Mouse (Mus musculus): ENCODE data around the gene Rac3. TPM values are rescaled to one million over a fixed set of nuclear protein-coding genes. Genes with fewer than 3 reads are reported as not detected.

Gene Rac3
- polyA plus RNA-seq, 1 experiment from 2014 or later = 560 TPM

DNA sequence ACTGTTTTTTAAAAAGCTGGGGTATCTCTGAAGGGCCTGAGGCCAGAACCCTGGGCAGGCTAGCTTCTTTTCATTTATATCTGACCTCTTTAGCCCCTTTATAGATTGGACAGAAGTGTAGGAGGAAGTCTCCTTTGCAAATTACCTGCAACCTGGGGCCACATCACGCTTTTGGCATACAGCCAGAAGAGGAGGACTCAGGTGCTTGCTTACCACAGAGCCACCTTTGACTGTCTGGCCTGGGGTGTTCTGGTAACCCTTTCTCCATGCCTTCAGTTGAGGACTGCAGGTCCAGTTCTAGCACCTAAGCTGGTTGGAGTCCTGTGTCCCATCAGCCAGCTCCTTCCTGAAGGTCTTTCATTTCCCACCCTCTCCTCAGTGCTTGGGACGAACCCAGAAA is 11.7 kb upstream of the Rac3 start:
- Histone ChIP-seq H3K9ac (no peak overlapping the region), H3K36me3 (replicated peaks) (no peaks in the 10 kb centered on the region), H3K27me3 (replicated peaks) (no peaks in the 10 kb centered on the region), H3K4me1 (peaks cover 43% of the 10 kb centered on the region), H3K4me3 (no peak overlapping the region), H3K4me2 (no peak overlapping the region), H3K9me3 (no peaks in the 10 kb centered on the region), H3K27ac (no peak overlapping the region)
- 79% methylated on average over 2 of the region's 2 CpGs for WGBS
- ATAC-seq (replicated peaks) = no peak

DNA sequence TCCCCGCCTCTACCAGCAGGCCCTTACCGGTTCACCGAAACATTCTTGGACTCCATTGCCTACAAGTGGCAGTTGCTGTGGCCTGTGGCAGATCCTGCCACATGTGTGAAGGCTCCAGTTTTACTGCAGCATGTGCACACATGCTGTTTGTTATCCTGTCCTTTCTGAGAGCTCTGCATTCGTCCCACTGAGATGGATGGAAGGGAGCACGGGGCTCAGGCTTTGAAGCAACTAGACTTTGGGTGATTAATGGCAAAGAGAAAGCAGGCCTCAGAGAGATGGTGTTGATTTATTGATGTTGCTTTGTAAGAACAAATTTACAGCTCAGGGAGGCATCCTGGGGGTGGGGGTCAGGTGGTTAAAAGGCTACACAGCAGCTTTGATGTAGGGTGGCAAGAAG is 10.6 kb upstream of the Rac3 start:
- Histone ChIP-seq H3K9me3 (no peaks in the 10 kb centered on the region), H3K36me3 (replicated peaks) (no peaks in the 10 kb centered on the region), H3K4me2 (no peak overlapping the region), H3K27ac (no peak overlapping the region), H3K4me1 (peaks cover 37% of the 10 kb centered on the region), H3K9ac (no peak overlapping the region), H3K4me3 (no peak overlapping the region), H3K27me3 (replicated peaks) (no peaks in the 10 kb centered on the region)
- WGBS = 79% methylated on average over 5 of the region's 5 CpGs
- no peak for ATAC-seq (replicated peaks)

DNA sequence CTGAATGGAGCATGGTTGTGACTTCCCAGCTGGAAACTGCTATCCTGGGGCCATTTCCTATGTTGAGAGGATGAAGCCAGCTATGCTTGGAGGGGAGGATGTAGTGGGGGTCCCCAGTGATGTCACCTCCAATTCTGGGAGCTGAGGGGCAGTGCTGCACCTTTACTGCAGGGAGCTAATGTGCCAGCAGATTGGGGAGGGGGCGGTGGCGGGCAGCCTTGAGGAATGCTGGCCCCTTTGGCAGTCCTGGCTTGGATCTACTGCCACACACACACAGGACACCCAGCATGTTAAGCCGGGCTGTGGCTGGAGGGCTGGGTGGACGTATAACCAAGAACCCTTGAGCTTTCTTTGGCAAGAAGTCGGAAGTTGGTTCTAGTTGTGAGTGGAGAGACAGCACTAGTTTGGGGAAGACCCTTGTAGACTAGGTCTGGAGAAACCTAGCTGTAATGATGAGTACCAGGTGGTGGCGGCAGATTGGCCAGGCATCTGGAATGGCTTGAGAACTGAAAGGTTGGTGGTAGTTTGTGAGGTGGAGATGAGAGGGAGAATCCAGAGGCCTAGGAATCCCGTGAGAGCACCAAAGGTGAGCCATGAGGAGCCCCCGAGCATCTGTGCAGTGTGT is 9.2 kb upstream of the Rac3 start:
- Histone ChIP-seq H3K27ac (no peak overlapping the region), H3K9me3 (no peaks in the 10 kb centered on the region), H3K36me3 (replicated peaks) (no peaks in the 10 kb centered on the region), H3K27me3 (replicated peaks) (no peaks in the 10 kb centered on the region), H3K4me1 (peaks cover 24% of the 10 kb centered on the region), H3K4me3 (no peak overlapping the region), H3K4me2 (peak overlapping the region; percentile 99), H3K9ac (no peak overlapping the region)
- no peak for ATAC-seq (replicated peaks)
- 66% methylated on average over 8 of the region's 8 CpGs for WGBS

DNA sequence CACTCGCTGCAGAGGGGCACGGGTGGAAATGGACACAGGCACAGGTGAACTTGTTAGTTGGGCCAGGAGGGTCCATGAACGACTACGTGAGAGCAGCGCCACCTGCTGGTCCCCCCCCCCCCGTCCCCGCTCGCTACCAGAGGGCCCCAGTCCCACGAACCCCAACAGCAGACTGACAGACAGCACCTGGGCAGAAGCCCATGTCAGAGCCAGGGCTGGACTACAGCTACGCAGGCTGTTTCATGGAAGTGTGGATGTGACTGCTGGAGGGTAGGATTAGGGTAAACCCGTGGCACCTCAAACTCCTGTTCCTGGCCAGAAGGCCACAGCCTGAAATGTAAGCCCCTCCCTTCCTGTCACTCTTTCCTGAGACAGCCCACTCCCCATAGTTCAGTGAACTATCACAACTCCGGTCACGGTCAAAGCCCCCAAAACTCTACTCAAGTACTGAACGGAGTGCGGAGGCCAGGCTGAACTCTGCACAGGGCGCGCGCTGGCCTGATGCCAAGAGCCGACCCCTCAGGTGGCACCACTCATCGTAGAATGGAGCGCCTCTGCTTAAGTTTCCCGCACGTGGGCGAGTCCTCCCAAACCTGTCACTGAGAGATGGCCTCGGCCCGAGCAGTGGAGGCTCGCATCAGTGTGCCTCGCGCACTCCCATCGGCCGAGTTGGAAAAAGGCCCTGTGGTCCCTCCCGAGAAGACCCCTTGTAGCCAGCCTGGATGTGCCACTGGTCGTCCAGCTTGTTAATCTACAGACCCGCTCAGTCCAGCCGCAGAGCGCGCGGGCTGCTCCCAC is 8.3 kb upstream of the Rac3 start:
- under 1% methylated on average over 38 of the region's 38 CpGs for WGBS
- no peaks in the 10 kb centered on the region for H3K27me3 ChIP-seq (replicated peaks)
- H3K9ac ChIP-seq = peak overlapping the region; percentile 56
- ATAC-seq (replicated peaks) = peak; percentile 62
- peak overlapping the region; percentile 61 for H3K4me3 ChIP-seq
- no peaks in the 10 kb centered on the region for H3K9me3 ChIP-seq
- peaks cover 24% of the 10 kb centered on the region for H3K4me1 ChIP-seq
- H3K27ac ChIP-seq = peak overlapping the region; percentile 80
- peak overlapping the region; percentile 99 for H3K4me2 ChIP-seq
- H3K36me3 ChIP-seq (replicated peaks) = 0 out of 2 replicates have a peak, but pooled peaks cover 5% of the 10 kb centered on the region

DNA sequence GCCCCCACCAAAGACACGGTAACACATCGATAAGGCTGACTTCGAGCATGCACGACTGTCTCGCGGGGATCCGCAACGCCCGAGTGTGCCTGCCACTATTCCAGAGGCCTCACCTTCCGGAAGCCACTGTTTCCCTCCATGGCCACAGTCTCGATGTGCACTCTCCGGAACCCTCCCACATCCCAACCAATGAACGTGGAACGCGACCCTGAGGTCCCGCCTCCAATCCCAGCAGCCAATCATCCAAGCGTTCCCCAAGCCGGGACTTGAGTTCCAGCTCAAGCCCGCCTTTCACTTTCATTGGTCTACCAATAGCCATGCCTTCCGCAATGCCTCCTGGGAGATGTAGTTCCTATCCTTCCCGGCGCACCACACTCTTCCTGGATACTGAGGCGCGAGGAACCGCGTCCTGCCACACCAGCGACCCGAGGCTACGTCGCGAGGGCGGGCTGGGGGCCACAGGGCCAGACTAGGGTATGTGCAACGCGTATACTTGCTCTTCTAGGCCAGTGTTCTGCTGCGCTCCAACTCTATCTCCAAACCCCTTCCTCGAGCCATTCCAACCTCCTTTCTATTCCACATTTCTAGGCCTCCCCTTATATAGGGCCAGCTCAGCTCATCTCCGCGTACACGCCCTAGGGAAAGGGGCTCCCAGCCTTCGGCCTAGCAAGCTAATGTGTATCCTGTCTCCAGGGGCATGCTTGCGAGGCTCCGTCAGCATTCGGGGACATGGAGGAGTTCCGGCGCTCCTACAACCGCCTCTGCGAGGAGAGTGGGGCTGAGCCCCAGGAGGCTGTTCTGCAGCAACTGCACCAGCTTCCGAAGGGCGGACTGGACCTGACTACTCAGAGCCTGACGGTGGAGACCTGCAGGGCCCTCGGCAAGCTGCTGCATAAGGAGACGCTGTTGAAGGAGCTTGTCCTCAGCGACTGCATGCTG is 7.4 kb upstream of the Rac3 start, which contains the start of the genes Cenpx and Lrrc45:
Gene Cenpx, minus strand, starts transcription at position 159 of the 939 bp plus-strand sequence.
Gene Lrrc45, plus strand, starts transcription at position 346 of the 939 bp plus-strand sequence.
- Histone ChIP-seq H3K36me3 (replicated peaks) (peaks cover 5% of the 10 kb centered on the region; the same call in 1 of the 2 replicates), H3K27ac (peak within 1 kb of the TSS; percentile 80), H3K4me2 (peak within 1 kb of the TSS; percentile 99), H3K4me3 (peak within 1 kb of the TSS; percentile 61), H3K9ac (peak within 1 kb of the TSS; percentile 73), H3K4me1 (peaks cover 24% of the 10 kb centered on the region), H3K27me3 (replicated peaks) (no peaks in the 10 kb centered on the region), H3K9me3 (no peaks in the 10 kb centered on the region)
- WGBS = 2% methylated on average over 53 of the region's 53 CpGs
- peak; percentile 97 for ATAC-seq (replicated peaks)

DNA sequence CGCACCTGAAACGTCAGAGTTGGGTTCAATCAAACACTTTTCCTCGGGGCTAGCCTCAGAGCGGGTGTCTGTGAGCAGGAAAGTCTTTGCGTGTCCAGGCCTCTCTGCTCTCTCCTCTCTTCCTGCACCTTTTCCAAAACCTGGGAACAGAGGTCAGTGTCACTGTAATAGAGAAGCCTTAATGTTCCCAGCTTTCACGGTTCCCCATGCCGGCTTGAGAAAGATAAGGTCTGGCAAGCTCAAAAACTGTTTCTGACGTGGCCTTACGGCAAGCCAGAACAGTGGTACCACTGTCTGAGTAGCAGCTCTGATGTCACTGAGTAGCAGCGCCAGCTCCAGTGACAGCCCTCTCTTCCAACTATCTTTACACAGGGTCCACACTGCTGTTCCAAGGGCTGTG is 6.7 kb upstream of the Rac3 start:
- Histone ChIP-seq H3K27me3 (replicated peaks) (no peaks in the 10 kb centered on the region), H3K36me3 (replicated peaks) (peaks cover 5% of the 10 kb centered on the region; the same call in 1 of the 2 replicates), H3K4me3 (peak overlapping the region; percentile 61), H3K9ac (peak overlapping the region; percentile 73), H3K9me3 (no peaks in the 10 kb centered on the region), H3K4me2 (peak overlapping the region; percentile 99), H3K4me1 (peaks cover 24% of the 10 kb centered on the region), H3K27ac (no peak overlapping the region)
- no peak for ATAC-seq (replicated peaks)
- 61% methylated on average over 10 of the region's 10 CpGs for WGBS

DNA sequence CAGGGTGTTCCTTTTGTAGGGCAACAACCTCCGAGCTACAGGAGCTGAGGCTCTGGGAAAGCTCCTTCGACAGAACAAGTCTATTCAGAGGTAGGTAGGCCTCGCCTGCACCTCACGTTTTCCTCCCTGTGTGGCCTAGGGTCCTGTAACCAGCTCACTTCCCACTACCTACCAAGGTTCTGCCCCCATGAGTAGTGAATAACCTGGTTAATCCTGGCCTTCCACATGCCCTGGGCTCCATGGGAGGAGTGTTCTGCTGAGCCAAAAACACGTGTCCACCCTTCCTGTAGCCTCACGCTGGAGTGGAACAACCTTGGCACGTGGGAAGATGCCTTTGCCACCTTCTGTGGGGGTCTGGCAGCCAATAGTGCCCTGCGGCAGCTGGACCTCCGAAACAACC is 6.1 kb upstream of the Rac3 start:
- Histone ChIP-seq H3K27me3 (replicated peaks) (no peaks in the 10 kb centered on the region), H3K4me2 (peak overlapping the region; percentile 99; the same call in 1 of the 2 replicates), H3K4me1 (peaks cover 29% of the 10 kb centered on the region), H3K9ac (no peak overlapping the region), H3K4me3 (0 out of 2 replicates have a peak overlapping the region, but pooled peaks have one; percentile 61), H3K27ac (no peak overlapping the region), H3K36me3 (replicated peaks) (peaks cover 5% of the 10 kb centered on the region; the same call in 1 of the 2 replicates), H3K9me3 (no peaks in the 10 kb centered on the region)
- 92% methylated on average over 9 of the region's 9 CpGs for WGBS
- ATAC-seq (replicated peaks) = no peak

DNA sequence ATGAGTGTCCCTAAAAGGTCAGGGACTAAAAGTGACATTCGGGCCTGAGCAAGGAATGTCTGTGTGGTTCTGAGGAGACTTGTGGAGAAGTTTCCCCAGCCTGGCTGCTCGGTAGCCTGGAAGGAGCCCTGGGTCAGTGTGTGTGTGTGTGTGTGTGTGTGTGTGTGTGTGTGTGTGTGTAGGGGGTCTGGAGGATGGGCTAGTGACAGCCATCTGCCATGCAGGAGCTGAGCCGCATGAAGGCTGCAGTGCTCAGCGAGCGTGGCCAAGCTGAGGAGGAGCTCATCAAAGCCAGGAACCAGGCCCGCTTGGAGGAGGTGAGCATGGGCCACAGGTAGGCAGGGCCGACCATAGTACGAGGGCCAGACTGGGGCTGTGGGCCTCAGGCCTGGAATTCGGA is 2.0 kb upstream of the Rac3 start:
- Histone ChIP-seq H3K36me3 (replicated peaks) (peaks cover 5% of the 10 kb centered on the region; the same call in 1 of the 2 replicates), H3K4me2 (no peak overlapping the region), H3K9ac (no peak overlapping the region), H3K4me1 (peaks cover 39% of the 10 kb centered on the region), H3K4me3 (no peak overlapping the region), H3K27me3 (replicated peaks) (no peaks in the 10 kb centered on the region; the same call in 1 of the 2 replicates), H3K27ac (no peak overlapping the region), H3K9me3 (no peaks in the 10 kb centered on the region)
- no peak for ATAC-seq (replicated peaks)
- 93% methylated on average over 9 of the region's 9 CpGs for WGBS

DNA sequence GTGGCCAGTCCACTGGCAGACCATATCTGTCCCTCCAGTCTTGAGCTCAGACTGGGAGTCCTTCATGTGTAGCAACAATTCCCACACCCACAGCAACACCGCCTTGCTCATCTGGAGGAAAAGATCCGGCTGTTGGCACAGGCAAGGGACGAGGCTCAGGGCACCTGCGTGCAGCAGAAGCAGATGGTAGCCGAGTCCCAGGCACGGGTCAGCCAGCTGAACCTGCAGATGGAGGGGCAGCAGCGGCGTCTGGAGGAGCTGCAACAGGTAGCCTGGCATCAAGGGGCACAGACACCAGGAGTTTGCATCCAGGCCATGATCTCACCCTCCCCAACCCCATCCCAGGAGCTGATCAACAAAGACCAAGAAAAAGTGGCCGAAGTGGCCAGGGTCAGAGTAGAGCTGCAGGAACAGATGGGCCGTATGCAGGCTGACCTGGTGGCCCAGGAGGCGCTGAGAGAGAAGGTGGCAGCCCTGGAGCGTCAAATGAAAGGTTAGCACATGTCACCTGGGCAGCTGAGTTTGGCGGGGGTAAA is 1.4 kb upstream of the Rac3 start:
- Histone ChIP-seq H3K9me3 (no peaks in the 10 kb centered on the region), H3K4me3 (no peak overlapping the region), H3K4me2 (no peak overlapping the region), H3K27ac (no peak overlapping the region), H3K9ac (no peak overlapping the region), H3K27me3 (replicated peaks) (no peaks in the 10 kb centered on the region; the same call in 1 of the 2 replicates), H3K4me1 (peaks cover 32% of the 10 kb centered on the region), H3K36me3 (replicated peaks) (peaks cover 5% of the 10 kb centered on the region; the same call in 1 of the 2 replicates)
- WGBS = 90% methylated on average over 13 of the region's 13 CpGs
- ATAC-seq (replicated peaks) = no peak

DNA sequence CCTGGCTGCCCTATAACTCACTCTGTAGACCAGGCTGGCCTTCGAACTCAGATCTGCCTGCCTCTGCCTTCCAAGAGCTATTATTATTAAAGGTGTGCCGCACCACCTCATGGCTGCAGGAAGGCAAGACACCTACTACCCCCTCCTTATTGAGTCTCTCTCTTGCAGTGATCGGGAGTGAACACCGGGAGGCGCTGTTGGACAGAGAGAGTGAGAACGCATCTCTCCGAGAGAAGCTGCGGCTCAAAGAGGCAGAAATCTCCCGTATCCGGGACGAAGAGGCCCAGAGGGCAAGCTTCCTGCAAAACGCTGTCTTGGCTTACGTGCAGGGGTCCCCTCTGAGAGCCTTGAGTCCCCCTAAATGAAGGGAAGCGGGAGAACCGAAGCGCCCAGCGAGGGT is 820 bp upstream of the Rac3 start:
- Histone ChIP-seq H3K9ac (peak overlapping the region; percentile 91), H3K9me3 (no peaks in the 10 kb centered on the region), H3K4me2 (peak overlapping the region; percentile 91), H3K4me1 (peaks cover 30% of the 10 kb centered on the region), H3K27me3 (replicated peaks) (no peaks in the 10 kb centered on the region; the same call in 1 of the 2 replicates), H3K4me3 (peak overlapping the region; percentile 77), H3K27ac (peak overlapping the region; percentile 81), H3K36me3 (replicated peaks) (peaks cover 5% of the 10 kb centered on the region; the same call in 1 of the 2 replicates)
- 13% methylated on average over 17 of the region's 17 CpGs for WGBS
- ATAC-seq (replicated peaks) = peak; percentile 28

DNA sequence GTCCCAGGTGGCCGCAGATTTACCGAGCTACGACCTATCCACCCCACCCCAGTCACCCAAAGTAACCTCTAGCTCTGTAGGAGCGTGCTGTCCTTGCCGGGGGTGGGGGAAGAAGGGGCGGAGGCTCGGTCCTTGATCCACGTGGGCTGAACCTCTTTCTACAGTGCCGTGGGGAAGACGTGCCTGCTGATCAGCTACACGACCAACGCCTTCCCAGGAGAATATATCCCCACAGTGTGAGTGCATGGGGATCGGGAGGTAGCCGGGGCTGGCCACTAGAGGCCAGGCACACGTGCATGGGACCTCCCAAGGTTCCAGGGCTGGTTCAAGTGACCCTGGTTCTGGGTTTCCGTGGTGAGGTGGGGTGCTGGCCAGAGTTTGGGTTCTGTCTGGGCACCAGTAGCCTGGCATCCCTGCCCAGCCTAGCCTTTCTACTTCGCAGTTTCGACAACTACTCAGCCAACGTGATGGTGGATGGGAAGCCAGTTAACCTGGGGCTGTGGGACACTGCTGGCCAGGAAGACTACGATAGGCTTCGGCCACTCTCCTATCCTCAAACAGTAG is 879 bp downstream of the Rac3 start:
- H3K27me3 ChIP-seq (replicated peaks) = no peaks in the 10 kb centered on the region; the same call in 1 of the 2 replicates
- H3K36me3 ChIP-seq (replicated peaks) = peaks cover 5% of the 10 kb centered on the region; the same call in 1 of the 2 replicates
- H3K9ac ChIP-seq = peak overlapping the region; percentile 91
- peak; percentile 12 for ATAC-seq (replicated peaks)
- H3K4me2 ChIP-seq = peak overlapping the region; percentile 91
- peak overlapping the region; percentile 77 for H3K4me3 ChIP-seq
- 21% methylated on average over 21 of the region's 21 CpGs for WGBS
- peak overlapping the region; percentile 81 for H3K27ac ChIP-seq
- H3K4me1 ChIP-seq = peaks cover 40% of the 10 kb centered on the region
- H3K9me3 ChIP-seq = no peaks in the 10 kb centered on the region
